Mouse (Mus musculus) bone marrow, adult 2 months (tissue): ENCODE data around the gene Il2ra.

Experiments used
- CTCF ChIP-seq: fragments of 200-500 bp; IDR thresholded peaks from 2 replicates; pipeline ENCODE4 v1.5.1; 2011; ENCODE audit warnings: low read length, control low read depth; ENCODE audit not compliant: control insufficient read depth, insufficient read depth
- POLR2A ChIP-seq: fragments of 200-500 bp; IDR thresholded peaks from 2 replicates; pipeline ENCODE4 v1.6.1; 2011; ENCODE audit warnings: low read depth, mild to moderate bottlenecking, control low read depth, low read length, borderline replicate concordance; ENCODE audit not compliant: control insufficient read depth

DNA sequence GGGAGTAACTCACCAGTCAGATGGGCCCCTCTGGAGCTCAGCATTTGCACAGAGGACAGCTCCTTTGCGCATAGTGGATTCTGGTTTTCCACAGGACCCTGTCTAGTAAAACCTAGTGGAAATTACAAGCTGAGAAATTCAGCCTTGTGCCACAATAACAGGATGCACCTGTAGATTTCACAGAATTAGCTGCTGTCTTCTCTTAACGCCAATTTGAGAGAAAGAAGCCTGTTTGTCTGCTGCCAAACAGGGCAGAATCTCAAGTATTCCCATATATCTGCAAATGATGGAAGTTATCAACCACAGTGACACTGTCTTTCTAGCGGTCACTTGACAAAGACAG, 6.5 kb upstream of the Il2ra start:
- TF ChIP-seq CTCF: no peak
- TF ChIP-seq POLR2A: no peak
